Mouse (Mus musculus) hindbrain, embryonic 12.5 days (tissue): ENCODE data around the gene Sdk1. TPM values are rescaled to one million over a fixed set of nuclear protein-coding genes. Genes with fewer than 3 reads are reported as not detected.

Source experiments
- ATAC-seq: fragments of 200-750 bp; cut with Nextera tagmentation; 2 replicates; pipeline ENCODE4 v1.8.0; 2017; ENCODE audit warnings: moderate TSS enrichment; ENCODE audit not compliant: low FRiP score
- H3K27ac ChIP-seq: fragments of 300-500 bp; sonication (generic); 2 replicates; pipeline ENCODE4 v1.5.1; 2016; ENCODE audit warnings: mild to moderate bottlenecking
- H3K27me3 ChIP-seq: fragments of 300-500 bp; sonication (generic); 2 replicates; pipeline ENCODE4 v1.6.1; 2016; ENCODE audit warnings: mild to moderate bottlenecking
- H3K36me3 ChIP-seq: fragments of 300-500 bp; sonication (generic); 2 replicates; pipeline ENCODE4 v1.6.1; 2016; ENCODE audit warnings: mild to moderate bottlenecking
- H3K4me1 ChIP-seq: fragments of 300-500 bp; sonication (generic); 2 replicates; pipeline ENCODE4 v1.6.1; 2016
- H3K4me2 ChIP-seq: fragments of 300-500 bp; sonication (generic); replicated peaks from 2 replicates; pipeline ENCODE4 v1.6.1; 2016; ENCODE audit warnings: mild to moderate bottlenecking
- H3K4me3 ChIP-seq: fragments of 300-500 bp; sonication (generic); 2 replicates; pipeline ENCODE4 v1.5.1; 2016; ENCODE audit warnings: mild to moderate bottlenecking
- H3K9ac ChIP-seq: fragments of 300-500 bp; sonication (generic); 2 replicates; pipeline ENCODE4 v1.6.1; 2016; ENCODE audit warnings: mild to moderate bottlenecking, moderate library complexity
- H3K9me3 ChIP-seq: fragments of 300-500 bp; sonication (generic); replicated peaks from 2 replicates; pipeline ENCODE4 v1.6.1; 2016; ENCODE audit warnings: mild to moderate bottlenecking
- WGBS: fragments of 180-500 bp; shearing (Covaris S2); methylation state at CpG from one replicate; pipeline ENCODE4 v1.1.7; 2016; 5-methylcytosine and 5-hydroxymethylcytosine counted together
- polyA plus RNA-seq: library from polyadenylated mRNA; unstranded; fragments of >200 nt; fragmentation: Nextera tagmentation; extraction: Ambion mirVana; gene quantifications from 2 replicates; pipeline ENCODE4 v1.2.1, GENCODE M21; 2016

The Sdk1 gene
- polyA plus RNA-seq, 1 experiment from 2014 or later, result 3.5 TPM

DNA sequence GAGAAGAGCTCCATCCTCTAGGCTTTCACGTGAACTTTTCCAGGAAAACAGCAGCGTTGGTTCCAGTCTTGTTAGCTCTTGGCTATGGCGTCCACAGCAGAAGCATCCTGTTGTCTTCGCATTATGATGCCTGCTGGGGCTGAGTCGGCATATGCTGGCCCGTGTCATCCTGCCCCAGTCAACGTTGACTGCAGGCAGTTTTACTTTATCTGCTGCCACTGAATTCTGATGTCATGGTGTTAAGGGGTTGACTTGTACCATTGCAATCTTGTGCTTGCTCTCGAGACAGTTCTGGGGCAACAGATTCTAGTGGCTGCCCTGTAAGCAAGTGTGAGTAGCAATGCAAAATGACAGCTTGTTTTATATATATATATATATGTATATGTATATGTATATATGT lies 153.3 kb downstream of the Sdk1 start:
- no peak overlapping the region for H3K27ac ChIP-seq
- no peaks in the 10 kb centered on the region for H3K27me3 ChIP-seq
- H3K4me1 ChIP-seq, result no peaks in the 10 kb centered on the region
- no peak for ATAC-seq
- H3K9ac ChIP-seq, result no peak overlapping the region
- H3K4me2 ChIP-seq, result no peak overlapping the region
- no peaks in the 10 kb centered on the region for H3K36me3 ChIP-seq
- H3K4me3 ChIP-seq, result no peak overlapping the region
- no peaks in the 10 kb centered on the region for H3K9me3 ChIP-seq
- WGBS, result 92% methylated on average over 8 of the region's 8 CpGs

DNA sequence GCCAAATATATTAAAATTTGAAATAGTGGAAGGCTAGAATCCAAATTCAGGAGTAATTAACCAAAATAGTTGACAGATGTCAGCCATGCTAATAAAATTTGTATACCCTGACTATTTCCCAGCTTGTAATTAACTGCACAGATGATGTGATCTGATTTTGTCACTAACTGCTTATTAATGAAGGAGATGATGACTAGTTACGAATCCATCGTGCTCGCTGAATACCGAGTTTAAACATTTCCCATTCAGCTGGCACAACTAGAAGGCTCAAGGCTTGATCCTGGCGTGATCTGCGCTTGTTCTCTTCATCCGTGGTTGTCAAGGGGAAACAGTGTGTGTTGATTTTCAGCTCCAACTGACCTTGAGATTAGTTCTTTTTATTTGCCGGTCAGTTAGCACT lies 162.5 kb downstream of the Sdk1 start:
- Histone ChIP-seq H3K4me1 (peaks cover 13% of the 10 kb centered on the region), H3K4me2 (no peak overlapping the region), H3K36me3 (no peaks in the 10 kb centered on the region), H3K27ac (no peak overlapping the region), H3K27me3 (no peaks in the 10 kb centered on the region), H3K9me3 (no peaks in the 10 kb centered on the region), H3K9ac (no peak overlapping the region), H3K4me3 (no peak overlapping the region)
- 78% methylated on average over 8 of the region's 8 CpGs for WGBS
- no peak for ATAC-seq

DNA sequence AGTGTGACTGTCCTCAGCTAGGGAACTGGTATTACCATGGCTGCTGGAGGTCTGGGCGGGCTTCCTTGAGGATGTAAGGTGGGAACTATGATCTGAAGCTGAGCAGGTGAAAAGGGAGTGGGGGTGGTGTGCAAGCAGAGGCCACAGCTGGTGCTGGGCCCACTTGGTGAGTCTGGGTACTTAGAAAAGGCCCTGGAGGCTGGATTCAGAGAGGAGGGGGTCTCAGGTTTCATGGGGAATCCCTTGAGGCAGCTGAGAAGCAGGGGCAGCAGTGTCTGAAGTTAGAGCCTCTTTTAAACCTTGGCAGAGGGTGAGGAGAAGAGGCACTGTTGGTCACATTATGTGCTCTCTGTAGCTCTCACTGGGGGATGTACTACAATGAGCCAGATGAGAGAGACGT lies 163.4 kb downstream of the Sdk1 start:
- Histone ChIP-seq H3K4me2 (no peak overlapping the region), H3K9ac (no peak overlapping the region), H3K9me3 (no peaks in the 10 kb centered on the region), H3K4me3 (no peak overlapping the region), H3K27ac (no peak overlapping the region), H3K36me3 (no peaks in the 10 kb centered on the region), H3K4me1 (peaks cover 13% of the 10 kb centered on the region), H3K27me3 (no peaks in the 10 kb centered on the region)
- ATAC-seq, result no peak
- 34% methylated on average over 2 of the region's 2 CpGs for WGBS

DNA sequence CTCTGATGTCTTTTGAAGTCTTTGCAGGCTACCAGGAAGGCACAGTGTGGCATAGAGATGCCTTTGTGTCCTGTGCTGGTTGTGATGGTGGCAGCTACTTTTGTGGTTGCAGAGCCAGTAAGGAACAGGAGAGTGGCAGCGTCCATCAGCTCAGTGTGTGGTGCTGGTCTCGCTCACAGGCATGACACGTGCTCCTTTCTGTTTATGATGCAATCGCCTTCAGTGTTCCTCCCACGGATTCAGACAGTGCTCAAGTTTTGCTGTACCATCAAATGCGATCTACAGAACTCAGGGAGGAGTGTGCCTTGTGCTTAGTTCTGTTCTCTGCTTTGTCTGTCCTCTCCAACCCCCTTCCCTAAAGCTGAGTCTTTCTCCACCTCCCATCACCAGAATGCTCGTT lies 165.6 kb downstream of the Sdk1 start:
- no peak overlapping the region for H3K9ac ChIP-seq
- no peaks in the 10 kb centered on the region for H3K36me3 ChIP-seq
- H3K4me3 ChIP-seq, result no peak overlapping the region
- no peak overlapping the region for H3K4me2 ChIP-seq
- no peak for ATAC-seq
- WGBS, result 68% methylated on average over 7 of the region's 7 CpGs
- no peaks in the 10 kb centered on the region for H3K27me3 ChIP-seq
- no peaks in the 10 kb centered on the region for H3K9me3 ChIP-seq
- no peak overlapping the region for H3K27ac ChIP-seq
- H3K4me1 ChIP-seq, result peaks cover 13% of the 10 kb centered on the region

DNA sequence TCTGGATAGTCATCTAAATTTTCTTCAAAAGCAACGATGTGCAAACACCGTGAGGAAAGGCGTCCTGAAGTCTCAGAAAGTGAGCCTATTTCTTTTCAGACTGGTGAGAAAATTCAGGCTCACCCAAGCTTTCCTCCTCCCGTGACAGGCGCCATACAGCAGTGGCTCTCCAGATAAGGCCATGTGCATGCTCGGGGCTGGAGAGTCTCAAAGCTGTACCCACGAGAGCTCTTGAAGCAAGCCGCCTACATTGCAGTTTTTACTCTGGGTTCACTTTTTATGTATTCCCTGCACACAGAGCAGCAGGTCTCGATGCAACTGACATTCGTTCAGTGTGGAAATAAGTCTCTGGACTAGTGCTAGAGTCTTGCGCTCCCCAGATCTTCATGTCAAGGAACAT lies 171.7 kb downstream of the Sdk1 start:
- Histone ChIP-seq H3K4me3 (no peak overlapping the region), H3K36me3 (no peaks in the 10 kb centered on the region), H3K4me1 (0 out of 2 replicates have a peak, but pooled peaks cover 4% of the 10 kb centered on the region), H3K4me2 (no peak overlapping the region), H3K27ac (no peak overlapping the region), H3K9ac (no peak overlapping the region), H3K9me3 (no peaks in the 10 kb centered on the region), H3K27me3 (no peaks in the 10 kb centered on the region)
- no peak for ATAC-seq
- WGBS, result 73% methylated on average over 11 of the region's 11 CpGs

DNA sequence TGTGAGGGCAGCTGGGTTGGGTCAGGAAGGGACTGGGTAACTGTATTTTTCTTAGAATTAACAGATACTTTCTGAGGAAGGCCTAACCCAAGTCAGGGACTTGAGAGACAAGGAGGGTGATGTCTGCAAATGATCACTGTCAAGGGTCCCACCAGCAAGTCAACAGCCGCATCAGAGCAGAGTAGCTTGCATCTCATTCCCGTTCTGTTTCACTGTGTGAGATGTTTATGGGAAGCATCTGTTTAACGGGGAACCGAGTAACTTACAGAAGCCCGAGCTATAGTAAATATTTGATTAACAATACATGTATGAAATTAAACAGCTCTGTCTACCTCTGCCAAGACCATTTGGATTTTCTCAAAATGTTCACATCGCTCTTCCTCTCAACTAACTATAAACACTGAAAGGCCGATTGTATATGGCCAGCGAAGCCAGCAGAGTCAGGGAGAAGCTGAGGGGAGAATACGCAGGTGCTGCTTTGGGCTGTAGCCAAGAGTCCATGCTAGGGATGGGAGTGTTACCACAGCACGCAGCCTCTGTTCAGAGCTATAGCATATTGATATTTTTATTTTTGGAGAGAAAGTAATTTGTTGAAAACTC lies 174.5 kb downstream of the Sdk1 start:
- H3K27ac ChIP-seq, result no peak overlapping the region
- H3K4me3 ChIP-seq, result no peak overlapping the region
- 81% methylated on average over 10 of the region's 10 CpGs for WGBS
- no peaks in the 10 kb centered on the region for H3K27me3 ChIP-seq
- H3K4me2 ChIP-seq, result no peak overlapping the region
- H3K4me1 ChIP-seq, result 0 out of 2 replicates have a peak, but pooled peaks cover 4% of the 10 kb centered on the region
- H3K9me3 ChIP-seq, result no peaks in the 10 kb centered on the region
- no peak overlapping the region for H3K9ac ChIP-seq
- ATAC-seq, result no peak
- H3K36me3 ChIP-seq, result no peaks in the 10 kb centered on the region

DNA sequence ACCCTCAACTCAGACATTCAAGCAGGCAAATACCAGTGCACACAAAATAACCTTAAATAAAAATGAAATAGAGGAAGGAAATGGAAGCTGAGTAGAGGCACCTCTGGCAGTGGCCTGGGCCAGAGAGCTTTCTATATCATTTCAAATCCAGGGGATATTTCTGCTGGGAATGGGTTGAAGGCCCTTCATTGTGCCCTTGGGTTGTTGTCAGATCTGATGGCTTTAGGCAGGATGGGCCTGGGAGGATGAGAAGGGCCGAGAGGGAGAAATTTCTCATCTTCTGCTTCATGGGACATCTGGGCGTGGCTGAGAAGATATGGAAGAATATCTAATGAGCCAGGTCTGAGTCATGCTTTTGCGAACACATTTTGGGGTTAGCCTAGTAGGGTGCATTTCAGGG lies 186.8 kb downstream of the Sdk1 start:
- Histone ChIP-seq H3K4me3 (no peak overlapping the region), H3K4me1 (no peaks in the 10 kb centered on the region), H3K9me3 (no peaks in the 10 kb centered on the region), H3K27me3 (no peaks in the 10 kb centered on the region), H3K27ac (no peak overlapping the region), H3K36me3 (no peaks in the 10 kb centered on the region), H3K4me2 (no peak overlapping the region), H3K9ac (no peak overlapping the region)
- WGBS, result 84% methylated on average over 3 of the region's 3 CpGs
- ATAC-seq, result no peak

DNA sequence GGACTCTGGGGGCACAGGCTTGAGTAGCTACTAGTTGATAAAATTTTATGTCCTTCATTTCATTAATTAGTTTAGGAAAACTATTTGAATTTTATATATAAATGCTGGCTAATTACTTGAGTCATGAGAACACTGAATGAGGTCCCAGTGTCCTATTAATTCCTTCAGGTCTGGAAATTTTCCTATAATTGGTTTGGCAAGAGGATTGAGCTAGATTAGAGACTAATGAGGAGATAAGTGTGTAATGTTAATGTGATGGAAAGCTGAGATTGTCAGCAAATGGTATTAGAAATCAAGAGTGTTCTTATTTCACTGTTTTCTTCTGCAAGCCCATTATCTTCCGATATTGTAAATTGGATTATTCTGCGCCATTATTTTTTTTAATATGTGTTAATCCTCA lies 192.0 kb downstream of the Sdk1 start:
- Histone ChIP-seq H3K9me3 (no peaks in the 10 kb centered on the region), H3K9ac (no peak overlapping the region), H3K27me3 (no peaks in the 10 kb centered on the region), H3K4me3 (no peak overlapping the region), H3K4me1 (no peaks in the 10 kb centered on the region), H3K4me2 (no peak overlapping the region), H3K36me3 (no peaks in the 10 kb centered on the region), H3K27ac (no peak overlapping the region)
- no peak for ATAC-seq
- WGBS, result 90% methylated on average over 2 of the region's 2 CpGs

DNA sequence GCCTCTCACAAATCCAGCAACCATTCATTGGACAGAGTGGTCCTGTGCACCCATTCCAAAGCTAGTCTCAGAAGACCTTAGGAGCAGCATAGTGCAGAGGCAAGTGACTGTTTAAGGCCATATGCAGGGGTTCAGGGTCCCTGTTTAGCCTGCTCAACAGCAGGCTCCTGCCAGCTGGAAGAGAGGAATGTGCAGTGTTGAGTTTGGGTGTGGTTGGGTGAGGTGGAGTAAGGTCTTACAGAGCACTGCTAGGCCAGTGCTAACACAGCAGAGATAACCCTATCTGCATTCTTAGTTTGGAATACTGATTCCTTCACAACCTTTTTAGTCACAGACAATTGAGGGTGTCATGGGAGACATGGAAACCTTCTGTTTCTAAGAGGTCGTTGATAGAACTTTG lies 206.0 kb downstream of the Sdk1 start:
- 82% methylated on average over 1 of the region's 1 CpGs for WGBS
- H3K36me3 ChIP-seq, result no peaks in the 10 kb centered on the region
- no peaks in the 10 kb centered on the region for H3K9me3 ChIP-seq
- H3K9ac ChIP-seq, result no peak overlapping the region
- no peak overlapping the region for H3K4me2 ChIP-seq
- H3K4me3 ChIP-seq, result no peak overlapping the region
- ATAC-seq, result no peak
- H3K27me3 ChIP-seq, result no peaks in the 10 kb centered on the region
- H3K27ac ChIP-seq, result no peak overlapping the region
- no peaks in the 10 kb centered on the region for H3K4me1 ChIP-seq

DNA sequence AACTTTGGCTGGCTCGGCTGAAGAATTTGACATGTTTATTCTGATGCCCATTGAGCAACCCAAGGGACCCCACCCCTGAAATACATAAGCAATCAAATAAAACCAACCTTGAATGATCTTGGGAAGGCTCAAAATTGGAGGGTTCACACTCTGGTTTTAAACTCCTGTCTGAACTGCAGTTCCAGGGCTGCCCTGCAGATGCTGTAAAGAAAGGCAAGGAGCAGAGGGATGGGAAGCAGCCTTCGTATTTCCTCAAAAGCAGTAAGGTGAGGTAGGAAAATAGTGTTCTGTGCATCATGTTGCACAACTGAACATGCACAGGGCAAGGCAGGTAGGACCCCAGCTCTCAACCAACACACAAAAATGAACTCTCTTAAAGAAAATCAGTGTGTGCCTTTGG lies 222.1 kb downstream of the Sdk1 start:
- no peak overlapping the region for H3K4me3 ChIP-seq
- 0 out of 2 replicates have a peak, but pooled peaks cover 1% of the 10 kb centered on the region for H3K4me1 ChIP-seq
- no peaks in the 10 kb centered on the region for H3K36me3 ChIP-seq
- H3K9ac ChIP-seq, result no peak overlapping the region
- ATAC-seq, result no peak
- H3K27ac ChIP-seq, result no peak overlapping the region
- no peaks in the 10 kb centered on the region for H3K27me3 ChIP-seq
- H3K9me3 ChIP-seq, result no peaks in the 10 kb centered on the region
- no peak overlapping the region for H3K4me2 ChIP-seq
- WGBS, result 87% methylated on average over 2 of the region's 2 CpGs

DNA sequence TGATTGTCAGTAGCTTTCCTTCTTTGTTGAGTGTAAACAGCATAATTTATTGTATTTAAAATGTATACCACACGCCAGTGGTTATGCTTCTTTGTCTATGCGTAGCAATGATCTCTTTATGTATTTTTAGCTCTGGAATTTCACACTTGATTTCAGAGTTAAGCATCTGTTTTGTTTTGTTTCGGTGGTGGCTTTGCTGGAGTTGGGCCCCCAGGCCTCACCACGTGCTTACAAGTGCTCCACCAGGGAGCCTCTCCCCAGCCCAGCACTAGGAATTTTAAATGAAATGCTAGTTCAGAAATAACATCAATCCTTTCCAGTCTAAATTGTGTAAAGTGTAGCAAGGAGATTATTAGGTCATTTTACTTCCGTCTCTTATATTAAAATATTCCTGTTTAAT lies 227.5 kb downstream of the Sdk1 start:
- Histone ChIP-seq H3K4me3 (no peak overlapping the region), H3K4me2 (no peak overlapping the region), H3K27ac (no peak overlapping the region), H3K27me3 (no peaks in the 10 kb centered on the region), H3K4me1 (0 out of 2 replicates have a peak, but pooled peaks cover 4% of the 10 kb centered on the region), H3K36me3 (no peaks in the 10 kb centered on the region), H3K9me3 (no peaks in the 10 kb centered on the region), H3K9ac (no peak overlapping the region)
- no peak for ATAC-seq
- WGBS, result 34% methylated on average over 5 of the region's 5 CpGs

DNA sequence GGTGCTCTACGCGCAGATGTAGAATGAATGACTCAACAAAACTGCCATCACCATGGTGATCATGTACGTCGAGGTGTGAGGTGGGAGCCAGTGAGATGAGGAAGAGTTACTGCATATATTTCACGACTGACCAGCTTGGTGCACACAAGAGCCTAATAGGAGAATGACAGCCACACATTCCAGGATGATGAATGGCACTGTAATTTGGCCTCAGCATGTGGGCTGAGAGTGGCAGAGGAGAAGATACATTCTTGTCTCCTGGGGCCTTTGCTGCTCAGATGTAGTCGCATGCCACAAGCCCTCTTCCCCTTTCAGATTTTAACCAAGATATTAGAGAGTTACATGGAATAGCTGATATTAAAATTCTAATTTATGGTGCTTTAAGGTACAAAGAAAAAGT lies 264.0 kb downstream of the Sdk1 start:
- WGBS, result 41% methylated on average over 6 of the region's 6 CpGs
- no peak overlapping the region for H3K9ac ChIP-seq
- peaks cover 7% of the 10 kb centered on the region for H3K4me1 ChIP-seq
- no peak overlapping the region for H3K4me2 ChIP-seq
- H3K27me3 ChIP-seq, result no peaks in the 10 kb centered on the region
- ATAC-seq, result no peak
- no peak overlapping the region for H3K4me3 ChIP-seq
- H3K9me3 ChIP-seq, result no peaks in the 10 kb centered on the region
- no peaks in the 10 kb centered on the region for H3K36me3 ChIP-seq
- H3K27ac ChIP-seq, result no peak overlapping the region

DNA sequence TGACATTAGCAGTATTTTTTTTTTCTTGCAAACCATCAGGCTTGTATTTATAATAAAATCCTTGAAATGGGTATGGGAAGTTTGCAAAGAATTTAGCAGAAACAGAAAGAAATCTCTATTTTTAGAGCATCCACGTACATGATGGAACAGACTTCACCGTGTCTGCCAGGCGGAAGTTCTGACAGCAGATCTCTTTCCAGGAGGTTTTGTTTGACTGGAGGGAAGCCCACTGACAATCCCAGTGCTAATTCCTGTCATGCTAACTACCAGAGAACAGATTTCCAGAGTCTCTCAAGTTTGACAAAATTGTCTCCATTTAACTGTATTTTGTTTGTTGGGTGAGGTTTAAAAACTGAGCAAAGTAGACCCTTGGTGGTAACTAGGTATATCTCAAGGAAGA lies 265.1 kb downstream of the Sdk1 start:
- Histone ChIP-seq H3K9ac (no peak overlapping the region), H3K9me3 (no peaks in the 10 kb centered on the region), H3K4me3 (no peak overlapping the region), H3K4me1 (peaks cover 7% of the 10 kb centered on the region), H3K27ac (no peak overlapping the region), H3K36me3 (no peaks in the 10 kb centered on the region), H3K4me2 (no peak overlapping the region), H3K27me3 (no peaks in the 10 kb centered on the region)
- ATAC-seq, result no peak
- WGBS, result 87% methylated on average over 3 of the region's 3 CpGs
